Mouse (Mus musculus) liver, postnatal 0 days (tissue): ENCODE measurements around the gene Smurf1. TPM values are rescaled to one million over a fixed set of nuclear protein-coding genes. Genes with fewer than 3 reads are reported as not detected.

Source experiments
- ATAC-seq: fragments of 200-750 bp; cut with Nextera tagmentation; 2 replicates; pipeline ENCODE4 v1.8.0; 2017; ENCODE audit warnings: mild to moderate bottlenecking, moderate library complexity
- DNase-seq: peaks from one replicate; pipeline ENCODE4 v3.0.0-alpha.2; 2016
- H3K27ac ChIP-seq: fragments of 300-500 bp; sonication (generic); 2 replicates; pipeline ENCODE4 v1.5.1; 2014; ENCODE audit warnings: antibody characterized with exemption, moderate library complexity, mild to moderate bottlenecking, low read depth
- H3K27me3 ChIP-seq: fragments of 300-500 bp; sonication (generic); 2 replicates; pipeline ENCODE4 v1.6.1; 2014; ENCODE audit warnings: low read length, control low read depth, mixed read lengths; ENCODE audit not compliant: insufficient read depth
- H3K36me3 ChIP-seq: fragments of 300-500 bp; sonication (generic); replicated peaks from 2 replicates; pipeline ENCODE4 v1.6.1; 2014; ENCODE audit warnings: mild to moderate bottlenecking, control low read depth, low read length, moderate library complexity, mixed read lengths; ENCODE audit not compliant: insufficient read depth
- H3K4me1 ChIP-seq: fragments of 300-500 bp; sonication (generic); 2 replicates; pipeline ENCODE4 v1.6.1; 2014; ENCODE audit warnings: antibody characterized with exemption, mild to moderate bottlenecking, control low read depth; ENCODE audit not compliant: insufficient read depth
- H3K4me2 ChIP-seq: fragments of 300-500 bp; sonication (generic); 2 replicates; pipeline ENCODE4 v1.6.1; 2014; ENCODE audit warnings: low read depth, mild to moderate bottlenecking, low read length, moderate library complexity, mixed read lengths
- H3K4me3 ChIP-seq: fragments of 300-500 bp; sonication (generic); 2 replicates; pipeline ENCODE4 v1.5.1; 2014; ENCODE audit warnings: low read depth, low read length
- H3K9ac ChIP-seq: fragments of 300-500 bp; sonication (generic); replicated peaks from 2 replicates; pipeline ENCODE4 v1.6.1; 2014; ENCODE audit warnings: mild to moderate bottlenecking, moderate library complexity
- H3K9me3 ChIP-seq: fragments of 300-500 bp; sonication (generic); 2 replicates; pipeline ENCODE4 v1.6.1; 2016; ENCODE audit warnings: mild to moderate bottlenecking, control low read depth, low read length, mixed read lengths
- CTCF ChIP-seq: sonication (generic); IDR thresholded peaks from 2 replicates; pipeline ENCODE4 v1.5.1; 2016; ENCODE audit warnings: antibody characterized with exemption, low read depth
- EP300 ChIP-seq: IDR thresholded peaks from 2 replicates; pipeline ENCODE4 v1.6.1; 2016; ENCODE audit warnings: antibody characterized with exemption, low read depth, mild to moderate bottlenecking
- WGBS: fragments of 180-500 bp; shearing (Covaris S2); extraction: QIAGEN DNeasy Blood & Tissue Kit; methylation state at CpG from one replicate; pipeline ENCODE4 v1.1.7; 2014; ENCODE audit not compliant: insufficient replicate concordance; 5-methylcytosine and 5-hydroxymethylcytosine counted together
- microRNA-seq: library from miRNA; unstranded; fragments of <30 nt; microRNA quantifications from one replicate; pipeline ENCODE4, GENCODE M21; 2016
- polyA plus RNA-seq: library from polyadenylated mRNA; unstranded; fragments of >200 nt; fragmentation: Nextera tagmentation; extraction: Ambion mirVana; gene quantifications from 2 replicates; pipeline ENCODE4 v1.2.1, GENCODE M21; 2015

Gene Smurf1
- polyA plus RNA-seq, 1 experiment from 2014 or later = 2.2 TPM

GRCm38 (mm10) chr5:144828365-144829102, 137.1 kb downstream of the Smurf1 start:
- no peak overlapping the region for H3K4me2 ChIP-seq
- H3K4me1 ChIP-seq = no peaks in the 10 kb centered on the region
- no peak for DNase-seq
- no peak for ATAC-seq
- H3K9me3 ChIP-seq = no peaks in the 10 kb centered on the region
- 87% methylated on average over 20 of the region's 20 CpGs for WGBS
- no peak overlapping the region for H3K4me3 ChIP-seq
- no peak for TF ChIP-seq CTCF
- TF ChIP-seq EP300 = no peak
- no peaks in the 10 kb centered on the region for H3K27me3 ChIP-seq
- no peak overlapping the region for H3K9ac ChIP-seq
- peaks cover 91% of the 10 kb centered on the region for H3K36me3 ChIP-seq
- no peak overlapping the region for H3K27ac ChIP-seq

Small RNA genes lying within 50 kb of the gene (microRNA-seq; reads per million reads assigned to microRNA genes)
- gene Mir7039 = not detected

Other genes starting within 250 kb of the Smurf1 start
- gene Tmem130, start 204.0 kb downstream of the Smurf1 start, polyA plus RNA-seq = 0.09 and 0.12 TPM in 2 replicates
- gene Trrap, start 198.1 kb downstream of the Smurf1 start, polyA plus RNA-seq = 11.7 and 12.3 TPM in 2 replicates
- not detected in 2 replicates for gene Gm4871, start 66.9 kb upstream of the Smurf1 start, polyA plus RNA-seq
- not detected in 2 replicates for gene 1700018F24Rik, start 77.1 kb upstream of the Smurf1 start, polyA plus RNA-seq
- gene Arpc1a, start 118.0 kb upstream of the Smurf1 start, polyA plus RNA-seq = 49.1 and 51.1 TPM in 2 replicates
- gene Kpna7, start 118.2 kb upstream of the Smurf1 start, polyA plus RNA-seq = not detected in 2 replicates
- 157 and 181 TPM in 2 replicates for gene Arpc1b, start 148.4 kb upstream of the Smurf1 start, polyA plus RNA-seq
- 32.5 and 34.0 TPM in 2 replicates for gene Pdap1, start 174.4 kb upstream of the Smurf1 start, polyA plus RNA-seq
- 94.8 and 97.2 TPM in 2 replicates for gene Bud31, start 174.5 kb upstream of the Smurf1 start, polyA plus RNA-seq
- 4.4 and 5.5 TPM in 2 replicates for gene Ptcd1, start 201.3 kb upstream of the Smurf1 start, polyA plus RNA-seq
- 18.1 and 19.3 TPM in 2 replicates for gene Cpsf4, start 201.4 kb upstream of the Smurf1 start, polyA plus RNA-seq
- 411 and 425 TPM in 2 replicates for gene Atp5j2, start 226.2 kb upstream of the Smurf1 start, polyA plus RNA-seq
- gene Zkscan14, start 236.0 kb upstream of the Smurf1 start, polyA plus RNA-seq = 5.0 and 5.5 TPM in 2 replicates
- 2.8 and 3.8 TPM in 2 replicates for gene Zkscan5, start 238.7 kb upstream of the Smurf1 start, polyA plus RNA-seq